Mouse (Mus musculus) adrenal gland, postnatal 14 days (tissue): ENCODE data around the gene Mrs2. TPM values are rescaled to one million over a fixed set of nuclear protein-coding genes. Genes with fewer than 3 reads are reported as not detected.
"Not testable (repeated sequence)": the region's sequence is repeated elsewhere in the genome, so short reads cannot be mapped to it uniquely, and the experiment has no call there.

Experiments used
- DNase-seq: peaks from one replicate; pipeline ENCODE4 v3.0.0; 2021; ENCODE audit warnings: mixed read lengths
- total RNA-seq: library from RNA; stranded (reverse); gene quantifications from 2 replicates; pipeline ENCODE4 v1.2.3, GENCODE M21; 2021

Mrs2 gene
- total RNA-seq, 1 experiment from 2014 or later, result 59.0 TPM

DNA sequence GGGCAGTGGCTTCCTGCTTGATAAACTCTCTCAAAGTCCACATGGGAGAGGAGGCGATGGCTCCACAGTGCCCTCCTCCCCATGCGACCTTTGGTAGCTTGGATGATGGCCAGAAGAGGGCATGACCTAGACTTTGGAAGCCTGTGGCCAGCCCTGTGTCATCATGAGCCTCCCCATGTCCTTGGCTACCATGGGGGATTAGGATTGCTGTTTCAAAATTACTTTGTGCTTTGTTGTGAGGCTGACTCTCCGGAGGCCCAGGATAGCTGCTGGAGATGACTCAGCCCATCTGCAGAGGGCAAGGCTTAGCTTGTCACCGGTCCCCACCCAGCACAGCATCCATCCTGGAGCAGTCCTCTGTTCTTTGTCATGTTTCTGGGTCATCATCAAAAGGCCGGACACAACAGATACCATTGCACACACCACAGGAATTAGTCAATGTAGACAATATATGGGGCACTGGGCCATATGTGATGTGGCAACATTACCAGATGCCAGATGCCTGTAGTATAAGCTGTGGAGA lies 42.3 kb downstream of the Mrs2 start:
- peak; percentile 63 for DNase-seq

GRCm38 (mm10) chr13:24976384-24976783 lies 43.8 kb downstream of the Mrs2 start:
- no peak for DNase-seq

GRCm38 (mm10) chr13:24971776-24972175 lies 48.4 kb downstream of the Mrs2 start:
- DNase-seq, result not testable (repeated sequence)

- no peak for DNase-seq
Observed at GRCm38 (mm10) chr13:24965846-24966201, 54.4 kb downstream of the Mrs2 start.

DNA sequence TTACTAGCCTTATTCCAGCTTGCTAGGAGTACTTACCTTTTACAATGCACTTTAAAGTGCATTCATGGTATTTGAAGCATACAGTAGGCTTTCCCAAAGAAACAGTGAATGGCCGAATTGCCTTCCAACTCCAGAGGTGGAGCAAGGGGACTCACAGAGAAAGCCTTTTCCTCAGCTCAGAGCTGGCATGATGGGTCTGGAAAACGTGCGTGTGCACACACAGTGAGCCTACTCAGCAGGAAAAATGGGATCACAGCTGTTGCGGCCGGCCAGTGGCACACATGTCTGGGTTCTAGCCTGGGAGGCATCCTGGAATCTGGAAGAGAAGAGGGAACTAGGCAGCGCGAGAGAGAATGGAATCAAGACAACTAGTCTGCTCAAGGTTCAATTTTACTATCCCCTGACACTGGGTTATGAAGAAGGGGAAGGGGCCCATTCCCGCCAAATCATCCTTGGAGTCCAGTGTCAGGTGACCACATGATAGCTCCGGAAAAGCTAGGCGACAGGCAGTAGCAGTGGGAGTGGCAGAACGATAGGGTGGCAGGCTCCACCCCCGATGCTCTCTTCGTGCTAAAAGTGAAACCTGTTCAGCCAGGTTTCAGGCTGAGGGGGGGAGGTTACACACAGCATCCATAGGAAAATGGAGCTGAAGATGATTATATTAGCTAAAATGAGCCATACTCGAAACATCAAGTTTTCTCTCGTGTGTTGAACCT lies 54.9 kb downstream of the Mrs2 start:
- DNase-seq, result no peak

- DNase-seq, result no peak
Observed at GRCm38 (mm10) chr13:24962119-24962518, 58.1 kb downstream of the Mrs2 start.

DNA sequence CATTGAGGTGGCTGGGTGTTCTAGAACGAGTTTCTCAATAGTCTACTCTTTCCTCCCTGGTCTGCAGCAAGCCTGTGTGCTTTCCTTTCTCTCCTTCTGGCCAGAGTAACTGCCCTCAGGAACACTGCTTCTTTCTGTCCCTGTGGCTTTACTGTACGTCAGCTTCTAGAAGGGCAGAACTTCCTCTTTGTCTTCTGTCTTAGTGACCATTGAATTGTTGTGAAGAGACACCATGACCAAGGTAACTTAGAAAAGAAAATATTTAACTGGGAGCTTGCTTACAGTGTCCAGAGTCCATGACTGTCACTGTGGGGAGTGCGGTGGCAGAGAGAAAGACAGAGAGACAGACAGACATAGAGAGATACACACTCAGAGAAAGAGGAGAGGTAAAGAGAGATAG lies 60.1 kb downstream of the Mrs2 start:
- DNase-seq, result no peak

DNA sequence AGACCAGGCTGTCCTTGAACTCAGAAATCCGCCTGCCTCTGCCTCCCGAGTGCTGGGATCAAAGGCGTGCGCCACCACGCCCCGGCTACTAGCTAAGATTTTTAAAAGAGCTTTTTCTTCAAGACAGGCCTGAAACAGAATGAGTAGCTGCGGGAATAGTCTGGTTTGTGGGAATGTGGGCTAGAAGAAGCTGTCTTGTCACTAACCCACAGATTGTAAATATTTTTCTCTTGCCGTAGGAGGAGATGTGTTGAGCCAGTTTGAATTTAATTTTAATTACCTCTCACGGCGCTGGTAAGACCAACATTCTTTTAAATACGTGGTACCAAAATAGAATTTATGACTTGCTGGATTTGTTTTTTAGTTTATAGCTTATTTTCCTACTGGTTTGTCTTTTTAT lies 61.5 kb downstream of the Mrs2 start:
- DNase-seq, result no peak

GRCm38 (mm10) chr13:24955500-24955899 lies 64.7 kb downstream of the Mrs2 start:
- DNase-seq, result no peak

DNA sequence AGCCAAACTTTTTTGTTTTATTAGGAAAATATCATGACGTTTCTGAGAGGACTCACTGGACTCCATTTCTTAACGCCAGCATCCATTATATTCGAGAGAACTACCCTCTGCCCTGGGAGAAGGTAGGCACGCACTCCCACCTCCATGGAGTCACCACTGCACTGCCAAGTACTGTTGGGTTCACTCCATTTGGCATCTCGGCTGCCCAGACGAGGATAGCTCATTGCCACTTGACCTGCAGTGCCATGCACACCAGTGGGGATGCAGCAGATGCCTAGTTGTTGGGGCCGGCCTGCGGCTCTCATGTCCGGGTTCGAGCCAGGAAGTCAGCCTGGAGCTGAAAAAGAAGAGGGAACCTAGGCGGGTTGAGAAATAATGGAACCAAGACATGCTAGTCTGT lies 65.1 kb downstream of the Mrs2 start:
- no peak for DNase-seq

- no peak for DNase-seq
Observed at GRCm38 (mm10) chr13:24952659-24953058, 67.5 kb downstream of the Mrs2 start.

DNA sequence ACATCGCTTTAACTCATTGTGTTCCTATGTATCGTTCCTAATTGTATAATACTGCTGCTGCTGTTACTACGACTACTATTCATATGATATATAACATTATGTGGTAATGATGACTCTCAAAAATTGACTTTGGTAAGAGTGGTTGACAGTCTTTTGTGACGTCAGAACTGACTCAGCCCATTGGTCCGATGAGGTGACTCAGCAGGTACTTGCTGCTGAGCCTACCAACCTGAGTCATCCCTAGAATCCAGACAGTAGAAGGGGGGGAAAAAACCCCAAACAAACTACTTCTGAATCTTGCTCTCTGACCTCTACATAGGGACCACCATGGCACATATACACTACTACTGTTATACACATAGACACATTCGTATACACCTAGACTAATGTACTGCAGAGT lies 71.3 kb downstream of the Mrs2 start:
- no peak for DNase-seq

GRCm38 (mm10) chr13:24947158-24947557 lies 73.0 kb downstream of the Mrs2 start:
- no peak for DNase-seq

DNA sequence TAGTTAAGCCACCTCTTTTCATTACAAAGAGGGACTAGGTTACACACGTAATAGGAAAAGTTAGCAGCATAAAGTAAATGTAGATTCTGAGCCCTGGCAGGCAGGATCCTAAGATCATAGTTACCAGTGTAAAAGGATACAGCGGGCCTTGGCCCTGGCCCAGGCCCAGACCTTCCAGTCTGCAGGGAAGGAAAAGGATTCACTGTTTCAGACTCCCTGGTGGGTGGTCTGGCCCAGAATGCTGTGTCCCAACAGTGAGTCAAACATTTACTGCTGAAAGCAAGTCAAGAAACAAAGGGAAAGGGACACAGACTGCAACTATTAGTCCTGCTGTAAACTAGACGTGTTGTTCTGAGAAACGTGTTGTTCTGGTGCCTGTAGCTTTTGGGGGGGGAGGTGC lies 74.6 kb downstream of the Mrs2 start:
- DNase-seq, result no peak

- DNase-seq, result no peak
Observed at GRCm38 (mm10) chr13:24943303-24943702, 76.9 kb downstream of the Mrs2 start.

GRCm38 (mm10) chr13:24942512-24943282 lies 77.5 kb downstream of the Mrs2 start, which contains the start of gene Gpld1:
TSS of gene Gpld1 (plus strand) at chr13:24943152.
- DNase-seq, result peak; percentile 37

GRCm38 (mm10) chr13:24939472-24939871 lies 80.7 kb downstream of the Mrs2 start:
- DNase-seq, result no peak

- peak; percentile 89 for DNase-seq
Observed at GRCm38 (mm10) chr13:24938683-24939082, 81.5 kb downstream of the Mrs2 start.

- DNase-seq, result no peak
Observed at GRCm38 (mm10) chr13:24937839-24938166, 82.4 kb downstream of the Mrs2 start.
